Mouse (Mus musculus): ENCODE results near the gene Ddx20.

The Ddx20 gene

GRCm38 (mm10) chr3:105687324-105688060, at the start of gene Ddx20:
Gene Ddx20 (minus strand): TSS chr3:105687574.
- peak; percentile 81 for DNase-seq (ENCODE audit: low spot score)

- DNase-seq (ENCODE audit: low spot score): no peak
These were observed 49.7 kb upstream of the Ddx20 start for GRCm38 (mm10) chr3:105737070-105737469.

- DNase-seq (ENCODE audit: low spot score): no peak
These were observed 48.8 kb upstream of the Ddx20 start for GRCm38 (mm10) chr3:105736148-105736547.

GRCm38 (mm10) chr3:105735285-105735684, 47.9 kb upstream of the Ddx20 start:
- no peak for DNase-seq (ENCODE audit: low spot score)

GRCm38 (mm10) chr3:105733538-105733937, 46.2 kb upstream of the Ddx20 start:
- DNase-seq (ENCODE audit: low spot score): no peak

- DNase-seq (ENCODE audit: low spot score): no peak
These were observed 45.0 kb upstream of the Ddx20 start for GRCm38 (mm10) chr3:105732360-105732759.

GRCm38 (mm10) chr3:105726037-105726436, 38.7 kb upstream of the Ddx20 start:
- no peak for DNase-seq (ENCODE audit: low spot score)

GRCm38 (mm10) chr3:105722510-105722909, 35.1 kb upstream of the Ddx20 start:
- DNase-seq (ENCODE audit: low spot score): no peak

GRCm38 (mm10) chr3:105721681-105722201, 34.4 kb upstream of the Ddx20 start:
- DNase-seq (ENCODE audit: low spot score): no peak

- no peak for DNase-seq (ENCODE audit: low spot score)
These were observed 33.1 kb upstream of the Ddx20 start for GRCm38 (mm10) chr3:105720514-105720913.

- no peak for DNase-seq (ENCODE audit: low spot score)
These were observed 32.6 kb upstream of the Ddx20 start for GRCm38 (mm10) chr3:105719979-105720378.

- no peak for DNase-seq (ENCODE audit: low spot score)
These were observed 31.4 kb upstream of the Ddx20 start for GRCm38 (mm10) chr3:105718746-105719145.

- DNase-seq (ENCODE audit: low spot score): no peak
These were observed 30.6 kb upstream of the Ddx20 start for GRCm38 (mm10) chr3:105717856-105718555.

GRCm38 (mm10) chr3:105716353-105717000, 29.1 kb upstream of the Ddx20 start:
- no peak for DNase-seq (ENCODE audit: low spot score)

- no peak for DNase-seq (ENCODE audit: low spot score)
These were observed 27.4 kb upstream of the Ddx20 start for GRCm38 (mm10) chr3:105714820-105715167.

GRCm38 (mm10) chr3:105714091-105714819, 26.9 kb upstream of the Ddx20 start:
- no peak for DNase-seq (ENCODE audit: low spot score)

- no peak for DNase-seq (ENCODE audit: low spot score)
These were observed 25.5 kb upstream of the Ddx20 start for GRCm38 (mm10) chr3:105712827-105713226.

GRCm38 (mm10) chr3:105711741-105712140, 24.4 kb upstream of the Ddx20 start:
- no peak for DNase-seq (ENCODE audit: low spot score)

- no peak for DNase-seq (ENCODE audit: low spot score)
These were observed 22.9 kb upstream of the Ddx20 start for GRCm38 (mm10) chr3:105710246-105710645.

- no peak for DNase-seq (ENCODE audit: low spot score)
These were observed 20.2 kb upstream of the Ddx20 start for GRCm38 (mm10) chr3:105707590-105707989.

- DNase-seq (ENCODE audit: low spot score): no peak
These were observed 19.1 kb upstream of the Ddx20 start for GRCm38 (mm10) chr3:105706366-105707020.

GRCm38 (mm10) chr3:105705561-105705960, 18.2 kb upstream of the Ddx20 start:
- no peak for DNase-seq (ENCODE audit: low spot score)

All from urinary bladder, postnatal 10 days (tissue).